Mouse (Mus musculus) ZHBTc4 (cell line): Measurements from ENCODE around the gene Ddt.

Experiments
- DNase-seq: peaks from one replicate; pipeline ENCODE4 v3.0.0-alpha.2; 2011; ENCODE audit warnings: low read depth, low spot score

Gene Ddt

DNA sequence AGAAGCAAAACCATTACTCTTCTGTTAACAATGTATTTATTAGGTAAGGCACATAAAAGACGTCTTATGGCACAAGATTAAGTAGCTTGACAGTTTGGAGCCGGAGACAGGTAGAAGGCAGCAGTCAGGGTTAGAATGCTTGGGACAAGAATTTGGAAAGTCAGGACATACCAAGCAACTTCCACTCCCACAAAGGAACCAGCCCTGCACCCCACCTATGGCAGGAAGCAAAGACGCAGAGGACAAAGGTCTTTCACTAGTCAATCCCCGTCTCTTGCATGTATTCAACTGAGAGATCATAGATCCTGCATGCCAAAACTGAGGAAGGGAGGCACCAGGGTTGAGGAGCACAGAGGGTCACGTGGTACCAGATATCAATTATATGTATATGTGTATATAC is 888 bp upstream of the Ddt start:
- no peak for DNase-seq

DNA sequence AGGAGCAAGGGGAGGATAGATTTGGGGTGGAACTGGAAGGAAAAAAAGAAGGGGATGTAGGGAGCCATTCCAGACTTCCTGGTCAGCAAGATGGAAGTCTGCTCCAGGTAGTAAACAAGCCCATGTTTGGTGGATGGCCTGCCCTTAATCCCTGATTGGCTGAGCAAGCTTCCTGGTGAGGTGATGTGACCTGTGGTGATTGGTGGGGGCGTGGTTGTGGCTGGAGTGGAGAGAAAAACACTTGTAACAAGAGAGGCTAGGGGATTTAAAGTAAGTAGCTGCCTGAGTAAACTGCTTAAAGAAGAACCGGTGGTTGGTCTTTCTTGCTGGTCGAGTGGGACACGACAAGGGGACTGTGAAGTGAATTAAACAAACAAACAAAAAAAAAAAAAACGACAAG is 5.5 kb downstream of the Ddt start:
- DNase-seq = peak; percentile 37

DNA sequence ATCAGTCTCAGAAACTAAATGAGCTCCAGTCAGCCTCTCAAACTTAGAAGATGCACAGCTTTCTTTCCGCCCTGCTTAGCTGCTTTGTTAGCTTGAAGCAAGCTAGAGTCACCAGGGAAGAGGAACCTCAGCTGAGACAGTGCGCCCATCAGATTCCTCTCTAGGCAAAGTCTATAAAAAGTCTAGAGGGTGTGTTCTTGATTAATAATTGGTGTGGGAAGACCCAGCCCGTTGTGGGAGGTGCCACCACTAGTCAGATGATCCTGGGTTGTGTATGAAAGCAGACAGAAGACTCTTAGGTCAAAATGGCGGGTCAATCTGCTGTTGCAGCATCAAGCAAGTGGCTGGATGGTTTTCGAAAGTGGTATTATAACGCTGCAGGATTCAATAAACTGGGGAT is 6.4 kb downstream of the Ddt start:
- DNase-seq = no peak

DNA sequence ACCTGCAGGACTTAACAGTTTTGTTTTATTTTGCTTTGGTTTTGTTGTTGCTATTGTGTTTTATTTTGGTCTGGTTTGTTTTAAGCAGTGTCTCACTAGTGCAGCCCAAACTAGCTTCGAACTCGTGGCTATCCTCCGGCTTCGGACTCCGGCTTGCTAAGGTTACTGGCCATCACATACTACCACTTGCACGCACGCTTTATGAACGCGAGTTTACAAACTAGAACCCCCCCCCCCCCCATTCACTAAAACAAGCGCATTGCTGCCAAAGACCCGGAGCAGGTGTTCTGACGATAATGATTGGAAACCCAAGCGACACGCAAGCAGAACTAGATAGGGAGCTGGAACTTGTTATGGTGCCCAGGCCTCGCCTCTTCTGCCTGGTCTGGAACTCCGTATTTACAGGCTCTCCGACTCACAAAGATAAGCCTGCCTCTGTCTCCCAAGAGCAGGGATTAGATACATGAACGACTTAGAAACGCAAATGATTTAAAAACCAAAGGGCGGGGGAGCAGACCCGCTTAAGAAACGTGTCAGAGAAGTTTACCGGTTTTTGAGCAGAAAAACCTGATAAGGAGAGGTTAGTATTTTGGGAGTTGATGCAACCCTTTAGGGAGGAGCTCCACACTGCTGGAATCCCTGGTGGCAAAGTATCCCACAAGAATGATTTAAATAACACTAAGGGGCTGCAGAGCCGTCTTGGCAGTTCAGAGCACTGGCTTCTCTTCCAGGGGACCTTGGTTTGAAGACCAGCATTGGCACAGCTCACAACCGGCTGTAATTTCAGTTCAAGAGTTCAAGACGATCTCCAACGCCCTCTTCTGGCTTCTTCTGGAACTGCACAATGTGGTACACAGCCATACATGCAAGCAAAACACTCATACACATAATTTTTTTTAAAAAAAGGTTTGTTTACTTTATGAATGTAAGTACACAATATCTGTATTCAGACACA is 8.4 kb downstream of the Ddt start:
- DNase-seq = peak; percentile 93

DNA sequence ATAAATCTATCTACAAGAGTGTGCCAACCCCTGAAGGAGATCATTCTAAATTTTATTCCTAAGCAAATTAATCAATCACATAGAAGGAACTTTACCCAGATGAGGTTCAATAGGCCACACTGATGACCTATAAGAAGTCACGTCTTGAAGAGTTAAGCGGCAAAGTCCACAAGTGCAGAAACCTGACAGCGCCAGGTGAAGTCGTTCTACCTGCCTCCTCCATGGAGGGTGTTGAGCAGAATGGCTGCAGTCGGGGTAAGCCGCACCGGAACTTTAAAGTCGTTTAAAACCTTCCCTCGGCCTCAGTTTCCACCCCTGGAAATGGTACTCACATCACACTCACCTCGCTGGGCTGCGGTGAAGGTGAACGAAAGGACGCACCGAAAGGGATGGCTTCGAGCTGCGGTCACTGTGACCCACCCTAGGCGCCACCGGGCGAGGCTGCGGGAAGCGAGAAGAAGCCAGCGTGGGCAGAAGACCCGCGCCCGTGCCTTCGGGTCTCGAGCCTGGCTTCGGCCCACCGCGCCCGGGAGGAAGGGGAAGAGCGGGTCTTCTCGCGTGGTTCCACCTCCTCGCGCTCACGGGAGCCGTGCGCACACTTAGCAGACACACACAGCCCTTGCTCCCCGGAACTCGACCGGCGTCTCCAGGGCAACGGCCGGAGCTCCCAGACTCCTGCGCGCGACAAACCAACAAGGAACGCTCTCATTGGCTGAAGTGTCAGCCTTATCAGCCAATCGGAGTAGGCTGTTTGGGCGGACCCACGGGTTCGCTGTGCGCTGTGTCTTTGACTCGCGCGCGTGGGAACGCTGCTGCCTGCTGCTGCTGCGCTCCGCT is 9.3 kb downstream of the Ddt start, which contains the start of gene Cabin1:
Gene Cabin1 (minus strand): TSS at position 660 of the 837 bp plus-strand sequence.
- peak; percentile 99 for DNase-seq

DNA sequence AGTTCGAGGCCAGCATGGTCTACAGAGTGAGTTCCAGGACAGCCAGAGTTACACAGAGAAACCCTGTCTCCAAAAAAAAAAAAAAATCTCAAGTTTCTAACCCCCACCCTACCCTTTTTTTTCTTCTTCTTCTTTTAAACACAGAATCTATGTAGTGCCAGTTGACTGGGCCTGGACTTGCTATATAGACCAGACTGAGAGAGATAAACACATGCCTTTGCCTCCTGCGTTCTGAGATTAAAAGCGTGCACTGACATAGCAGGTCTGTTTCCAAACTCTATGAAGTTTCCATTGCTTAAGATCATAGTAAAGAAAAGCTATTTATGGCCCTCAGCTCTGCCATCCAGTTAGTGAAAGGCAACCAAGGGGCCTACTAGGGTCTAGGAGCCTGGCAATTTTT is 10.8 kb downstream of the Ddt start:
- DNase-seq = no peak

DNA sequence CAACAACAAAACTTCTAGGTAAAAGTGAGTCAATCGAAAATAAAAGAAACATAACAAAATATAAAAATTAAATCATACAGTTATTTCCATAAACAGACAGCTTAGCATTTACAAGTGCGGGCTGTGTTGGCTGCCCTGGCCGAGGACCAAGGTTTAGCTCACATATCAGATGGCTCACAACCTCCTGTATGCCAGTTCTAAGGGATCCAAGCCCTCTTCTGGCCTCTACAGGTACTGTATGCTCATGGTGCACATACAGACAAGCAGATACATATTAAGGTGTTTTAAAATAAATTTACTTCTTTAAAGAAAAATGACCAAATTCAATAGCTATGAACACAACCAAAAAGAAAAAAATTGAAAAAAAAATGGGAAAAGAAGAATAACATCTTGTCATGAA is 12.9 kb downstream of the Ddt start:
- peak; percentile 71 for DNase-seq

DNA sequence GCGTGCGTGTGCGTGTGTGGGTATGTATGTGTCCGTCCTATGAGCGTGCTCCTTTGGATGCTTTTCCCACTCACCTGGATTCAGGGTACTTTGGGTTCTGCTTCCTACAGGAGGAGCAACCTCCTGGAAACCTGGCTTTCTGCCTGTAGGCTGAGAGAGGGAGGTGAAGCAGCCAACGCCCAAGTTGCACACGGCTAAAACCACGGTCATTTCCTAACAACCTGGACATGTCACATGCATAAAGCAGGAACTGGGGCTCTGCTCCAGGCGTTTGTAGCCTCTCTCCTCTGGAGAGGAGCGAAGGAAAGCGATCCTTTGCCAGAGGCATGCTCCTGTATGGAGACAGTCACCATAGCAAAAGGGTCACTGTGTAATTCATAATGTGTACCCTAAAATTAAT is 16.5 kb downstream of the Ddt start:
- no peak for DNase-seq

DNA sequence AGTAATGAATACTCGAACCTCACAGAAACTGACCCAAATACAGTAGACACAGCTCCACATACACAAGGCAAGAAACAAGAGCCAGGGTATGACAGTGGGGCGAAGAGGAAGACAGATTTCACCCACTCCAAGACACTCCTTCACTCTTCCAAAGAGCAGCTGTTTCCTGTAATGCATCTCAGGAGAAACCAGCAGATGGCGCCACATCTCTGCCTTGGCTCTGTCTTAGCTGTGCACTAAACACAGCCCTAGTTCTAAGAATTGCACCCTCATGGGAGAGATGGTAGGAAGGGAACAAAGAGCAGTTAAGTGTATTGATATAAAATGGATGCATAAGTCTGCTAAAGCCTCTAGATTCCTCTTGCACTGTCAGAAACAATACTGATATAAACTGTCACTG is 29.2 kb downstream of the Ddt start:
- DNase-seq = peak; percentile 77

DNA sequence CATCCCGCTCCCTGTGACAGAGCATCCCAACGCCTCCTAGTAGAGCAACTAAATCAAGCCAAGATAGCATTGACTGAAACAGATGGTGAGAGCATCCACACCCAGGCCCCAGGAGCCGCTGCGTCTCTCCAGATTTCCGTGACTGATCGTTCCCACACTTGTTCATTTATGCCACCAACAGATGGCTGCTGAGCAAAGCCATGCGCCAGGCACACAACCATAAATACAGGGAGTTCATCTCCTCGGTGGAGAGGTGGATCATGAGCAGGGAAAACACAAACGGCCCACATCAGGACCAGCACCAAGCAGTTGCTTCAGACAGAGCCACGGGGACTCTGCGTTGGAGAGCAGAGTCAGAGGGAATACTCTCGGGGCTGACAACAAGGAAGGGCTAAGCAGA is 29.8 kb downstream of the Ddt start:
- DNase-seq = no peak

DNA sequence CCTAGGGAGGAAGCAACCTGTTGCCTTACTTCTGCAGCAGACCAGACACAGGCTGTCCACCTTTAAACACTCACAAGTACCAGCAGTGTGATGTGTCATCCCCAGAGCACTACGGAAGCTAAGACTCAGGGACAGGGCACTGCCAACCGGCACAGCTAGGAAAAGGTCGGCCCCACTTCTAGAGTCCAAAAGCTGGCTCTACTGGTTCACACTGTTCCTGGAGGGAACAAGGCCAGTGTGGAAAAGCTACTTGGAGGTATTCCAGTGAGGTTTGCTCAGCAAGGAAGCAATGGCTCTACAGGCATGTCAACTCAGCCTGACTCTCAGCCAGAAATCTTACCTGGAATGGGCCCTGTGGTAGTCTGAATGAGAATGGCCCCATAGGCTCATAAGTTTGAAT is 32.3 kb downstream of the Ddt start:
- no peak for DNase-seq

DNA sequence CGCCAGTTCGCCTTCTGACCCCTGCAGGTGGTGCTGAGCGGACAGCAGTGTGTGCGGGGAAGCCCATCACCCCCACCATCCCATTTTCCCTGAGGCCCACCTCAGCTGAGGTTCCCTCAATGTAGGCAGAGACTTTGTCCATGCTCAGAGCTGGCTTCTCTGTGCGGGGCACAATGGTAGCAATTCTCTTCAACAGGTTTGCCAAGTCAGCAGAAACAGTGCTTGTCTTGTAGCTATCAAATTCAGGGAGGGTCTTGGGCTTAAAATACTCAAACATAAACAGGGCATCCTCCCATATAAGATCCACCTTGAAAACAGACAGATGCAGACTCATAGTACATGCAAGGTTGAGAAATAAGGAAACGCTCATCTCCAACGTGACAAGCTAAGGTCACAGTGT is 47.8 kb downstream of the Ddt start:
- no peak for DNase-seq
